Mouse (Mus musculus): ENCODE data around the gene Il16. TPM values are rescaled to one million over a fixed set of nuclear protein-coding genes. Genes with fewer than 3 reads are reported as not detected.
A peak's percentile ranks its signal among the peaks of the same experiment; 100 is the strongest.

The Il16 gene
- total RNA-seq, 1 experiment from 2014 or later: 5.7 TPM

DNA sequence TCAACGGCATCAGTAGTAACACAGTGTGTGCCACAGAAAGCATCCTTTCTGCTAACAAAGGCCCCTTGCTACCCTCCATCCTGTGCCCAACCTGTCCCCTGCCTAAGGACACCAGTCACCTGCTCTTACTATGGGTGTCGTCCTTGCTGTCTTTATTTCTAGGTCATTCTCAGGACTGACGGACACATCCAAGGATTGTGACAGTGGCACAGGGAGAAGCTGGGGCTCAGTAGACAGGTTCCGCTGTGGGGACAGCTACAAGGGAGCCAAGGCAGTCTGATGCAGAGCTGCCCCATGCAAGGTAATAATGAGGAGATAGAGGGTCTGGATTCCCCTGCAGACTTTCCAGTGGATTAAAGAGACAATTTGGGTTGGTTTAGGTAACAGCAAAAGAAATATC, 67.0 kb downstream of the Il16 start:
- no peak for DNase-seq

DNA sequence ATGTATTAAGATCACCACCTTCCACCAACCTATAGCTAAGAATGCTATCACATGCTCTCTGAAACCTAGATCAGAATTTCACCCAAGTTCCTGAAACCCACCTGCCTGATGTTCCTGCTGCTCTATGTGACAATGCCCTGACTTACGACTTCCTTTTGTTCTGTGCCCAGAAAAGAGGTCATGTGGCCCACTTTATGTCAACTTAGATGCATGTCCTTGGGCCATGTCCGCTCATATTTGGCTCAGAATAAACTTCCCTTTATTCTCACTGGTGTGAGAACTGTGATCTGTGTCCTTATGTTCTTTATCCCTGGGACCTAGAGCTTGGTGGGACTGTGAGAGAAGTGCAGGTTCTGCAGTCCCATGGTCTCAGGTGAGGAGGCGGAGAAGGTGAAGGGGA, 68.2 kb downstream of the Il16 start:
- DNase-seq: no peak

DNA sequence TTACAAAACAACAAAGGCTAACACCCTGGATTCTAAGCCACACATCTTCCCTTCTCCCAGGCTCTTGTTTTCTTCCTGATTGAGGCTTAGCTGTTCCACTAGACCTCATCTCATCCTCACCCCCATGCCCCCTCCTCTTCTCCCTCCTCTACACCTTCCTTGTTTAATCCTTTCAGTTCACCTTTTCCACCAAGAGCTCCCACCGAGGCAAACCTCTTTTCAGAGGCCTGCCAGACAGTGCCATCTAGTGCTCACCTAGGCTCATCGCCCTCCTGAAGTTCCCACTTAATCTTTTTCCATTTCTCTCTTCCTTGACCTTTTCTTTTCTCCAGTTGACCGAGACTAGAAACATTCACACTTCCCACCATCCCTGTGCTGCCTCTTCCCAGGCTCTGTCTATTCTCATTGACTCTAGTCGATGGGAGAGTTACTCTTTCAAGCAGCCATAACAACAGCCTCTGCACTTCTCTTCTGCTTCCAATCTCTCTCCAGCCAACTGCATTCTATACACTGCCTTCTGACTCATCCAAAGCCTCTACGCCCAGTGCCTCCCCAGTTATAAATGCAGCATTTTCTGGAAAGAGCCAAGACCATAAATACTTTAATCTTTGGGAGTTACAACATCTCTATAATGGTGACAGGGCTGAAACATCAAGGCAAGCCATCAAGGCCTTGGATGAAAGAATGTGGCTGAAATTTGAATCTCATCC, 69.8 kb downstream of the Il16 start:
- DNase-seq: peak; percentile 36

DNA sequence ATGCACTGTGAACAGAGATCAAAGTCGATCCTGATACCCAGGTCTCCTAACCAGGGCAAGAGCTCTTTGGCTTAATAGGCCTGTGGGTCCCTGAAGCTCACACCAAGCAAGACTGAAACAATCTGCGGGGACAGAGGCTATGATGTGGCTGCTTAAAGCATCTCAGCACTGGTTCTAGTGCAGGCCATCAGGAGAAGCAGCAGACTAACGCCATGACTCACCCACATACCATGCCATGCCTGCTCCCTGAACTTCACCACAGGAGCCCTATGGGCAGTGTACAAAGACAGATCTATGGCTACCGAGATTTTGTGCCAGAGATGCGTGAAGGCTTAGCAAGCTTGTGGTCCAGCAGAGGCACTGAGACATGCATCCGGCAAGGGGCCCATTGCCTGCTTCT, 74.0 kb downstream of the Il16 start:
- DNase-seq: no peak

DNA sequence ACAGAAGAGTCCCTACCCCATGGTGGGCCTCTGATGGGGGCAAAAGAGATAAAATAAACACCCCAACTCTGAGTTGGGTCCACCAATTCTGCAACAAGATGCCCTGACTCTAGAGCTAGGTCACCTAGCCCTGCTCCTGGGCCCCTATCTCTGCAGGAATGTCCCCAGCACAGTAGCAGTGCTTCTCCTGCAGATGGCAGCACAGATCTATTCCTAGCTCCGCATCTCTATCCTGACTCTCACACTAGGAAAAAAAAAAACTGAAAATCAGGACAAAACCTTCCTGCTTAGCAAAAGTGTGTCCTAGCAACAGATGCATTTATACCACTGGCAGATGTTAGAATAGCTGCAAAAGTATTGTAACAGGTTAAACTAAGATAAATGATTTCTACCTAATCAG, 76.8 kb downstream of the Il16 start:
- DNase-seq: peak; percentile 75

DNA sequence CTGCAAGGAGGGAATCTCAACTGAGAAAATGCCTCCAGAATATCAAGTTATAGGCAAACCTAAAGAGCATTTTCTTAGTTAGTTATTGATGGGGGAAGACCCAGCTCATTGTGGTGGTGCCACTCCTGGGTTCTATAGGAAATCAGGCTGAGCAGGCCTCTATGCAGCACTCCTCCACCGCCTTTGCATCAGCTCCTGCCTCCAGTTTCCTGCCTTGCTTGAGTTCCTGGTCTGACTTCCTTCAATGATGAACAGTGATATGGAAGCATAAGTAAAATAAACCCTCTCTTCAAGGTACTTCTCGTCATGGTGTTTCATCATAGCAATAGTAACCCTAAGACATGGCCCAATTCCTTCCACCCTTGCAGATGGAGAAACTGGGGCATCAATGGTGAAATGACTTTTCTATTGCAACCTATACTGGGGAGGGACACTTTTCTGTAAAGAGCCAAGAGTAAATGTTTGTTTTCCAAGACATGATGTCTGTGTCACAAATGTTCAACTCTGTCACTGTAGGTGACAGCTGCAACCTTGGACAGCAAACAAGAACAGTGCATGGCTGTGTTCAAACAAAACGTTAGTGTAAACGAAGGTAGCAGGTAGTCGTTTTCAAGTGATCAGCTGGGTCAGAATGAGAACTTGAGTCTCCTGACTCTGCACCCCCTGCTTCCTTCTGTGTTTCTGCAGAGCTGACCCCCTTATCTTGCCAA, 77.4 kb downstream of the Il16 start:
- no peak for DNase-seq

DNA sequence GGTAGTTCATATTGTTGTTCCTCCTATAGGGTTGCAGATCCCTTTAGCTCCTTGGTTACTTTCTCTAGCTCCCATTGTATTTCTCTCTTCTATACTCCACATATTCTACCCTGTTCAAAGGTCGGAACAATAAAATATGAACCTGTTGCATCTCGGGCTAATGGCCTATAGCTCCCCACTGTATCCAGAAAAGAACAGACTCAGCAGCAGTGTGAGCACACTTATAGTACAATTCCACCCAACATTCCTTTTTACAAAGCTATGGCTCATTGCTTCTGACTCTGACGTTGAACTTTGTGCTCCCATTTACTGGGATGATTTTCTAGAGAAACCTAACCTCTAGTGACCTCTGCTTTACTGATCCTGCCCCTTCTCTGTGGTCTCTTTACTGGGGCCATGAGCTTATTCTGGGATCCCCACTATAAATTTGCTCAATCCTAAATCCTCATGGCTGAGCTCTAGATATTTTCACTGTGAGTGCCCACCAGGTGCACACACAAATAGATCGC, 79.4 kb downstream of the Il16 start:
- DNase-seq: no peak

DNA sequence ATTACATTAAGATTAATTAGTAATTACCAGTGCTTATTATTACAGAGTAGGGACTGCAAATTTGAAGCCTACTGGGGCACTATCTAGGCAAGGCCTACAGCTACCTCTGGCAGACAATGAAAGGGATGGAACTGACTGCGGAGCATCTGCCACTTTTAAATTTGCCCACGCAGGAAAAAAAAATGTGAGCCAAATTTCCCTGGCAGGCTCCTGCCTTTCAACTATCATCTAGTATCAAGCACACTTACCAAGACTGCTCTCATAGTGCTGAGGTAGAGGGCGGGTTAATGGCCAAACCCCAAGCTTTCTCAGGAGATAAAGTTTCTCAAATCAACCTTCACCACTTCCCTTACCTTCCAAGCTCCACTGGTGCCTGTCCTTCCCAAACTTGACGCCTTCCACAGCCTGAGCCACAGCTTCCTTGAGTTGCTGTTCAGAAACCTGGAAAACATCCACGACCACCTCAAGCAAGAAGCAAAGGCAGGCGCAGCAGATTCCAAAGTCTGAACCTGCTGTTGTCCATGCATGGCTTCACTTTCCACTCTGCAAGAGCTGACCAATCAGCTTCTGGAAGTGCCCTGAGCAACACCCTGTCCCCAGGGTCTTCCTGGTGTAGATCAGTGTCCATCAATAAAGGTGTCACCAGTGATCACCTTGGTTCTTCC, 82.7 kb downstream of the Il16 start:
- DNase-seq: no peak

DNA sequence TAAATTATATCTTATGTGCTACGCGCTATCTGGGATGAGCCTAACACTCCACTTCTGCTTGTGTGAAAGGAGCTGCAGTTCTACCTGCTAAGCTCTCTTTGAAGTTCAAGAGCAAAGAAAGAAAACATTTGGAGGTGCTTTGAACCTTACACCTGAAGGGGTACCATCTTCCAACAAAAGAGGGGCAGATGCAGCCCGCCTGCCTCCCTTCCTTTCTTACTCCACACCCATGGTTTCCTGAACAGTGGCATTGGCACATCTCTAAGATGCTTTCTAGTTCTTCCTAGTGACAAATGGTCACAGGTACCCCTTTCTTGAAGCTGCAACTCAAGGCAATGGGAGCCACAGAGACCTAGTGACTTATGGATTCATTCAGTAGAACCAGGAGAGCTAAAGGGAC, 83.8 kb downstream of the Il16 start:
- DNase-seq: no peak

DNA sequence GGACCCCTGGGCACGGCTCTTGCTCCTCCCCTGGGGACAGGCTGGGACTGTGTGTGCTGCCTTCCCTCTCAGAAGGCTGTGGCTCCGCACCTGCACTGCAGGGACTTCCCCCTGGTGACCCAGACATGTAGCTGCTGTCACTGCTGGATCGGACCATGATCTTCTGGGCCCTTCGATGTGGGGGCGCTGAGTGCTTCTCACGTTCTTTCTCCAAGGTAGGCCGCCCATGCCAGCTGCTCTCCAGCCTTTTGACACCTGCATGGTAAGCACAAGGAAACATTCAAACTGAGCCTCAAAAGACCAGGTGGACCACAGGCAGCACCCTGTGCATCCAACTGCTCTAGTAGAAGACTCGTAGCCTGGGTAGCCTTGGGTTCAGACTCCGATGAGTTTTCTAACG, 84.5 kb downstream of the Il16 start:
- DNase-seq: no peak

DNA sequence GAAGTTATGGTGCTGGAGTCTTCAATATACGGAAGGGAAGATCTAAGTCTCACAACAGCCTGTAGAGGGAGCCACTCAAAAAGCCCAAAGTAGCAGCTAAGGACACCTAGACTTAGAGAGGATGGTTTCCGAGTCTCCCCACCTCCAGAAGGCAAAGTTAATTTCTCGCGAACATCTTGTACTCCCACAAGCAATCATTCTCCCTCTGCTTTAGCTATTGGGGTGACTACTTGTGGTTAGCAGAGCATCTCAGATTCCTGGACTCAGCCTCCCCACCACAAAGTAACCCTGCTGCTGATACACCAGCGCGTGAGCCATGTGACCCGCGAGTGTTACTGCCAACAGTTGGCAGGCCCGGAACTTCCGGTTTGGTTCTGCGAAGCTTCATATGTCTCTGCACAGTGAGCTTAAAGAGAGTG, 85.2 kb downstream of the Il16 start:
- no peak for DNase-seq

DNA sequence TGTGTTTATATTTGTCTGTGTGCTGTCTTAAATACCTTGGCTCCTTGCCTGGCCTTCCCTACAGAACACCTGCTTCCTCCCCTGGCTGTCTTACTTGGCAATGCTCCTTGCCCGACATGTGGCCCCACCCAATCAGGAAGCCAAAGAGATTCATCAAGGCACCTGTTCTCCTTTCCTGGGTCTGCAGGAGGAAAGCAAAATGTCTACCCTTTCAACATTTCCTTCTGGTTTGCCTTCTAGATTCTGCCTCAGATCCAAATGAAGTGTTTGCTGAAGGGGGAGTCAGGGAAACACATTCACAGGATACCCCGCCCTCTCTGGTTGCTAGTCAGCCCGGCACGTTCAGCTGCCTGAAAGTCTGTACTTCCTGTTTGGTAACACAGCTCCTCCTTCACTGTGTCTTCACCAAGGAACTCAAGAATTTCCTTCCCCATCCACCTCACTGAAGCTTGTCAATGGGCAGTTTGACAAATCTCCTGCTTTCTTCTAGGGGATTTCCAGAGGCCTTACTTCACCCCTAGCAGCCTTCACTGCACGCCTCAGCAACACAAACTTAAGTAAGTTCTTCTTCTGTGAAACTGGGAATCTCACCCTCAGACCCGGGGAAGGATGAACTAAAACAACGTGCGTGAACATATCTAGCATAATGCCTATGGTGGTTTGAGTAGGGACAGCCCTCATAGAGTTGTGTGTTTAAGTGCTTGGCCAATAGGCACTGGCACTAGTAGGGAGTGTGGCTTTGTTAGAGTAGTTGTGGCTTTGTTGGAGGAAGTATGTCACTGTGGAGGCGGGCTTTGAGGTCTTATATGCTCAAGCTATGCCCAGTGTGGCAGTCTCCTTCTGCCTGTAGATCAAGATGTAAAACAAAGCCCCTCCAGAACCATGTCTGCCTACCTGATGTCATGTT, 86.1 kb downstream of the Il16 start:
- peak; percentile 56 for DNase-seq

DNA sequence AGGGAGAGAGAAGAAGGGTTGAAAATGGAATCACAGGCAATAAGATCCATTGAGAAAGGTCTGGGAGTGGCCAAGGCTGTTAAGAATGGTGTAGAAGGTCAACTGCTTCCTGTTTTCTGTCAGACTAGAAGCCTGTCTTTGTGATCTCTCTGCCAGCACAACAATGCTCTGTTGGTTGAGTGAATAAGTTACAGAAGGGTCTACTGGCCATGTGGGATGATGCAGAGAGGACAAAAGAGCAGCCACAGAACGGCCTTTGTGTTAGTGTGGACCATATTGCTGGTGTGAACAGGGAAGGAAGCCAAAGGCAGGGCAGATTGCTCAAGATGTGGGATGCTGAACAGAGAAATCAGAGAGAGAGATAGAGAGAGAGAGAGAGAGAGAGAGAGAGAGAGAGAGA, 86.8 kb downstream of the Il16 start:
- no peak for DNase-seq

DNA sequence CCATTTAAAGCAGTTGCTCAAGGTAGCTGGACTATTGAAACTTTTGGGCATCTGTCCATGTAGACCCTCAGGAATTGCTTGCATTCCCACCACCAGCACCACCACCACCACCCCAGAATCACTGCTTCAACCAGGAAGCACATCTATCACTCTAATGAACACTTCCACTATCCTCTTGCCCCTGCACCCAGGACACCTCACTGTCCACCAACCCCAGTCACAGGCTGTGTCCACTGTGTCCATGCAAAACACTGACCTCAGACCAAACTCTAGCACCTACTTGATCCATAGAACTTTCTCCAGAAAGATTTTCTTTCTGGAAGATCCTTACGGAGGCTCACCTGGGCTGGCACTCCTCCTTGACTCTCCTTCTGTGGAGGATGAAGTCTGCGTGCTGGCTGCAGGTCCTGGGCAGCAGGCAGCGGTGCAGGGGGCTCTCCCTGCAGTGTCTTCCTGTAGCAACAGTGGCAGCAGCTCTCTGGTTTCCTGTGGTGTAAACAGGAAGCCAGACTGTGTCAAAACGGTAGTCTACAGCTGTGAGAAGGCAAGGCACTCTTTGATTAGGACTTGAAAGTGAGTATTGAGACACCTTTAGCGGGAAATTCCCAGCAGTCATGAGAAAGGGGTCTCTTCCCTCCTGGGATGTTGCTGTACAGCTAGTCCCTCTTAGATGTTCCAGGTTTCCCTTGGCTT, 90.4 kb downstream of the Il16 start:
- peak; percentile 60 for DNase-seq

DNA sequence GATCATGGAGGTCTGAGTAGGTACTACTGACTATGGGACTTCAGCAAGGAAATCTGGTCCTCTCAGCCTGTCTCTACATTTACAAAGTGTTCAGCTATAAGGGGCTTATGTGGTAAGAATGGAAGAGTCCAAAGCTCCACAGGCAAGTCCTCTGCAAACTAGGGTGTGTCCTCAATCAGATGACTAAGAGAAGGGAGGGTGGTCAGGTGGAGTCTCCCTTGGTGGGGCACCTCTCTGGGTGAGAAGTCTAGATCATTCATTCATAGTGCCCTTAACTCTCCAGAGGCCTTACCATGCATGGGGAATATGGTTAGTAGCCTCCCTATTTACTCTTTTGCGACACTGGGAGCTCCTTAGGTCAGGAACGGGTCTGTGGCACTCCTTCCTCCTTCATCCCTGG, 91.3 kb downstream of the Il16 start:
- DNase-seq: no peak

DNA sequence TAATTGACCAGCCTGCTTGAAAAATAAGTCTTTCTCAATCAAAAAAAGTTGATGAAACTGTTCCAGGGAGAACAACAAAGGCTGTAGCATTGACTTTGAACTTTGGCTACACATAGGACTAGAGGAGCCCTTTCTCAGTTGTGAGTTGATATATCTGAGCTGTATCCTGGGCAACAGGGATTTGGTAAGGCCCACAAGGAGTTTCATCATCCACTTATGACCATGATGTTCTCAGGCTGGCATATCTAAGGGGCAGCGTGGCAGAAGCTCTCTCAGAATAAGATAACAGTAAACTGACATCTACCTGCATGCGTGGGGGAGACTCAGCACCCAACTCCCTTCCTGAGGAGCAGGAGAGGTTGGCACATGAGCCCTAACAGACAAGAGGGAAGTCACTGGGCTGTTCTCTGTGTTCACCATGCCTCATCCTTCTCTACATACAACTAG, 91.9 kb downstream of the Il16 start:
- no peak for DNase-seq

DNA sequence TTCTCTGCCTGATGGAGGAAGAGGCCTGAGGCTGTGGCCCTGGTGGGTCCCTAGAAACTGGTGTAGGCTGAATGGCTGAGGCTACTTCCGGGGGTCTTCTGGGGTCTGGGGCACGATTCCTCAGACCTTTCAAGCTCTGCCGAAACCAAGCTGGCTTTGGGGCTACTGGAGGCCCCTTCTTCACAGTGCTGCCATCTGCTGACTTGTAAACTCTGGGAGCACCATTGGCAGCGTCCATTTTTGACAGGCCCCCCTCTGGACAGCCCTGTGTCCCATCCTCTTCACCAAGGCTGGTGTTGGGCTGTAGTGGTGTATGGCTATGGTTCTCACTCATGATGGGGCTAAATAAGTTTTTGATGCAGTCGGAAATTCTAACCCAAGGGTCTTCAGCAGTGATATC, 93.0 kb downstream of the Il16 start:
- no peak for DNase-seq

DNA sequence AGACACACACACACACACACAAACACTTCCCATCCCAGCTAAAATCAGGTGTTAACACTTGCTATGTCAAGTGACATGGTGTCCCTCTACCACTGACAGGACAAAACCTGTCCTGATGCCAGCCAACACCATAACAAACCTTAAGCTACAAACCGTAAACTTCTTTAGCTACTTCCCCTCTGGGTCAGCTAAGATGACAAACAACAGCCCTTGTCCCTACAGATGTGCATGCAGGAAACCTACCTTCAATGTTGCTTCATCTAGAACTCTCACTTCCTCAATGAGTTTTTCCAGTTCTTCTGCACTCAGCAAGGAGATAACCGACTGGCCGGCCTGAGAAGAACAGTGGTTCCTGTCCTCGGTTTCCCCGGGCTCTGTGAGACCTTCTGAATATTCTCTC, 94.9 kb downstream of the Il16 start:
- DNase-seq: no peak

DNA sequence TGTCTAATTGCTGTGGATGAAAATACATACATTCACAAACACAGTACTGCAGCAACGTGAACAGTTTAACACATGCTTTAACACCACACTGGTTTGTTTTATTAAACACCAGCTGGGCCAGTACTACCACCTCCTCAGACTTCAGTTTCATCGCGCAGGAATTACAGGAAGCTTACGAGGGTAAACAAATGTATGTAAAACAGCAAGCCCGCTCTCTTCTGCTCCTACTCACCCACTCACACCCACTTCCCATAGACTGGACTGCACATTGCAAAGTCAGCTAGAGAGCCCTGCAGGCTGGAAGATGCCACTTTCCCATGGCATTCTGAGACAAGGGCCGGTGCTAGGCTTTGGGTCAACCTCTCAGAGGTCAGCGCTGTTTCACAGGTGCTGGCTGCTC, 96.7 kb downstream of the Il16 start:
- DNase-seq: no peak

DNA sequence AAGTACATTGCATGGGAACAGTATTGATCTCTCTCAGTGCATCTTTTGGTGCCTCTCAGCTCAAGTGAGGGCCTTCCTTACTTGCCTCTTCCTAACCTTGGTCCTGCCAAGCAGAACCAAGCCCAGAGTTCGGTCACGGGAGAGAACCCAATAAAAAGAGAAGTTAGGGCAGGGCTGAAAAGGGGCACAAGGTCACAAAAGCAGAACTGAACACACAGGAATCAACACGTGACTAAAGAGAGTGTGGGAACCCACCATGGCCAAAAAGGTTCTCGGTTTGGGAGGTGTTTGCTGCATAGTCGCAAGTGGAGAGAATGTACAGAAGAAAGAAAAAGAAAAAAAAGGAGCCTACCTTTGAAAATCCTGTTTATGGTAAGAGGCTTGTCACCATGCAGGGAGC, 100.0 kb downstream of the Il16 start:
- no peak for DNase-seq

DNA sequence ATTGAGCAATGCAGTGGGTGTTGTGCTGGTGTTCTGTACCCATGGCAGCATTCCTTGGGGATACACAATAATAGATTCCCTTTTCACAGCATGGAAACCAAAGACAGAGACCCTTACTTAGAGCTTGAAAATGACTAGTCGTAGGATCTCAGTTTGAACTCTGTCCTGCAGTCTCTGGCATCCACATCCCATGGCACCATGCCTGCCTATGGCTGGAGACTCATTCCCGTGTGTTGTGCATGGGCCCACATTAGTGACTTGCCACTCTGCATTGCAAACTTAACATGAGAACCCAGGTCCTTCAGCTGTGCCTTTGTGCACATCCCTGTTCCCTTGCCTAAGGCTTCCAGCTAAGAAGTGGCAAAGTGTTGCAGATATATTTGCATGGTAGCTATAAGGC, 100.8 kb downstream of the Il16 start:
- no peak for DNase-seq

DNA sequence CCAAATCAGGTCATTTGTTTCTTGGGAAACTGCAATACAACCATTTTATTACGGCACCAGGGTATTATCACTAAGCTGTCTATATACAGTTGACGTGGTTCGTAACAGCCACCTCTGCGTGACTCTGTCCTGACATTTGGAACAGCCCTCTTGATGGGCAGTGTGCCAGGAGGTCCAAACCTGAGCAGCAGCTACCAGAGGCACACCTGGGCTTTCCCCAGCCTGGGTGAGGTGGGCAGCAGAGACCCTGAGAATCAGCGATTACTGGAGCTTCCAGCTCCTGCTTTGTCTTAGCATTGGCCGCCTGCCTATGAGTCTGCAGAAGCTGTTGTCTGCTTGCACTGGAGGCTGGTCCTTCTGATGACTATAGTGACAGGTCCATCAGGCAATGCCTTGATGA, 101.9 kb downstream of the Il16 start:
- no peak for DNase-seq
